In the genomic region with DNA sequence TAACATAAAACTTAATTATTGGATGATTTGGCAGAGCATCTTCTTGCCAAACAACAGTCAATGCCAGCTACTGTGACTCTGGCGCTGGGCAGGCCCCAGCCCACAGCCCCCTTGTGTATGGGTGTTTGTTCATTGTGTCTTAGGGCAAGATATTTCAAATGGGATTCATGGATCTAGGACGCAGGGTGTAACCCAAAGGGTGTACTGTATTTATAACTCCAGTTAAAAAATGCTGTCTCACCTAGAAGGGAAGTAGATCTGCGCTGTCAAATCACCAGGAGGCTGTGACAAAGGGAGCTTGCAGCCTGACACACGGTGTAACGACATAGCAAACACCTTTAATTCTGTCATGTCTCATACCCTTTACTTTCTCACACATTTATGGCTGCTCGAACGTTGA, we compare ENCODE assay signal across 8 mouse cellular contexts. TPM values are rescaled to one million over a fixed set of nuclear protein-coding genes. Genes with fewer than 3 reads are reported as not detected.
DNase-seq lines count a peak whose midpoint lies in the region; ATAC-seq and TF ChIP-seq lines count a peak whose summit lies in the region.

No protein-coding gene starts in this region.

- peaks cover 94% of the 10 kb centered on the region for H3K4me1 ChIP-seq in forebrain, embryonic 13.5 days
- peaks cover 51% of the 10 kb centered on the region for H3K4me1 ChIP-seq in forebrain, embryonic 11.5 days (replicated peaks; ENCODE audit: control insufficient read depth, insufficient read depth, low read length)
- peaks cover 47% of the 10 kb centered on the region for H3K4me1 ChIP-seq in forebrain, postnatal 0 days (ENCODE audit: insufficient read depth)

- WGBS in forebrain, embryonic 13.5 days, result 49% methylated on average over 7 of the region's 7 CpGs
- WGBS in forebrain, embryonic 11.5 days, result 71% methylated on average over 7 of the region's 7 CpGs
- 30% methylated on average over 7 of the region's 7 CpGs for WGBS in forebrain, postnatal 0 days

- ATAC-seq in forebrain, embryonic 13.5 days, result no peak
- no peak for ATAC-seq in forebrain, embryonic 11.5 days (replicated peaks; ENCODE audit: low FRiP score)
- no peak for ATAC-seq in forebrain, postnatal 0 days
- peak; percentile 28; the same call in 1 of the 2 replicates for ATAC-seq in megakaryocyte-erythroid progenitor cell, adult 5-6 weeks (replicated peaks; ENCODE audit: low FRiP score, low TSS enrichment, poor library complexity, severe bottlenecking)

- peak overlapping the region; percentile 4; the same call in 1 of the 2 replicates for H3K4me2 ChIP-seq in forebrain, embryonic 13.5 days
- H3K4me2 ChIP-seq in forebrain, embryonic 11.5 days (ENCODE audit: low read depth, low read length, severe bottlenecking), result no peak overlapping the region
- peak overlapping the region; percentile 11 for H3K4me2 ChIP-seq in forebrain, postnatal 0 days (ENCODE audit: low read depth)

- H3K9ac ChIP-seq in forebrain, embryonic 13.5 days, result no peak overlapping the region; the same call in 1 of the 2 replicates
- no peak overlapping the region for H3K9ac ChIP-seq in forebrain, embryonic 11.5 days (ENCODE audit: low read length)
- peak overlapping the region; percentile 29; the same call in 1 of the 2 replicates for H3K9ac ChIP-seq in forebrain, postnatal 0 days

- H3K27ac ChIP-seq in forebrain, embryonic 13.5 days, result no peak overlapping the region
- no peak overlapping the region for H3K27ac ChIP-seq in forebrain, embryonic 11.5 days (ENCODE audit: low read depth, low read length)
- peak overlapping the region; percentile 89 for H3K27ac ChIP-seq in layer of hippocampus, adult 2 months
- peak overlapping the region; percentile 66 for H3K27ac ChIP-seq in forebrain, postnatal 0 days (ENCODE audit: low read depth, low read length)

- H3K27me3 ChIP-seq in forebrain, embryonic 13.5 days, result no peaks in the 10 kb centered on the region
- H3K27me3 ChIP-seq in forebrain, embryonic 11.5 days (ENCODE audit: control insufficient read depth, insufficient read depth, low read length), result no peaks in the 10 kb centered on the region
- no peaks in the 10 kb centered on the region for H3K27me3 ChIP-seq in forebrain, postnatal 0 days (ENCODE audit: insufficient read depth, low read length)

- 0 out of 2 replicates have a peak, but pooled peaks cover 4% of the 10 kb centered on the region for H3K36me3 ChIP-seq in forebrain, embryonic 13.5 days (ENCODE audit: poor library complexity, severe bottlenecking)
- H3K36me3 ChIP-seq in forebrain, embryonic 11.5 days (ENCODE audit: control insufficient read depth, insufficient read depth, low read length), result no peaks in the 10 kb centered on the region
- no peaks in the 10 kb centered on the region for H3K36me3 ChIP-seq in forebrain, postnatal 0 days (ENCODE audit: insufficient read depth)

- TF ChIP-seq CTCF in layer of hippocampus, adult 2 months (conservative IDR thresholded peaks at IDR 0.05), result no peak
- TF ChIP-seq CTCF in forebrain, postnatal 0 days (IDR thresholded peaks at IDR 0.05; ENCODE audit: low read depth), result no peak

- no peaks in the 10 kb centered on the region for H3K9me3 ChIP-seq in forebrain, embryonic 13.5 days (replicated peaks)
- no peaks in the 10 kb centered on the region for H3K9me3 ChIP-seq in forebrain, embryonic 11.5 days (ENCODE audit: control insufficient read depth, low read length)
- no peaks in the 10 kb centered on the region for H3K9me3 ChIP-seq in forebrain, postnatal 0 days (ENCODE audit: low read length)

- DNase-seq in forebrain, embryonic 11.5 days (ENCODE audit: low spot score), result no peak
- DNase-seq in layer of hippocampus, adult 2 months (ENCODE audit: low spot score in 2 of 2), result no peak
- DNase-seq in layer of hippocampus, adult 8-10 months (ENCODE audit: low spot score in 2 of 2), result no peak
- peak; percentile 49 for DNase-seq in forebrain, postnatal 0 days
- DNase-seq in cerebellum, adult 9-10 months, result no peak
- no peak for DNase-seq in kidney, postnatal 10 days

- H3K4me3 ChIP-seq in forebrain, embryonic 13.5 days, result no peak overlapping the region
- no peak overlapping the region for H3K4me3 ChIP-seq in forebrain, embryonic 11.5 days (ENCODE audit: low read depth, low read length)
- H3K4me3 ChIP-seq in layer of hippocampus, adult 2 months, result peak overlapping the region; percentile 31; the same call in 1 of the 2 replicates
- H3K4me3 ChIP-seq in forebrain, postnatal 0 days (ENCODE audit: low read depth, low read length), result no peak overlapping the region

RNA-seq across cellular contexts. Expression of a gene that starts 16.6 kb away (rescaled TPM):
- 74.7 and 85.4 TPM in 2 replicates for polyA plus RNA-seq in forebrain, embryonic 13.5 days (2015; fragmentation: Nextera tagmentation; extraction: Ambion mirVana)
- polyA plus RNA-seq in forebrain, embryonic 11.5 days (2014; fragmentation: Nextera tagmentation; extraction: Ambion mirVana), result 45.6 and 50.0 TPM in 2 replicates
- 100 to 1,000 TPM; 430 to 443 TPM for total RNA-seq in layer of hippocampus, adult 2 months (2021)
- total RNA-seq in layer of hippocampus, adult 8-10 months (2022), result 100 to 1,000 TPM; 346 to 374 (median 360) TPM
- total RNA-seq in forebrain, postnatal 0 days (2014; rRNA removed), result 150 and 186 TPM in 2 replicates
- 47.7 and 50.6 TPM in 2 replicates for polyA plus RNA-seq in forebrain, postnatal 0 days (2015; fragmentation: Nextera tagmentation; extraction: Ambion mirVana)
- 118 and 125 TPM in 2 replicates for total RNA-seq in megakaryocyte-erythroid progenitor cell, adult 5-6 weeks (2014; fragmentation: Nextera tagmentation)
- total RNA-seq in megakaryocyte-erythroid progenitor cell, adult 5-6 weeks (2017), result 113 and 119 TPM in 2 replicates

Comparison
In these comparisons a context has a peak if more than half of its experiments do, and no peak if none do; other contexts are left out.
1. H3K27ac ChIP-seq: peak in layer of hippocampus, adult 2 months (single experiment) and forebrain, postnatal 0 days (single experiment); none in forebrain, embryonic 13.5 days (single experiment) and forebrain, embryonic 11.5 days (single experiment).